Mouse (Mus musculus) megakaryocyte, embryonic 14.5 days (primary cell): Measurements from ENCODE around the gene Rapgef5. TPM values are rescaled to one million over a fixed set of nuclear protein-coding genes. Genes with fewer than 3 reads are reported as not detected.

Experiments used
- H3K27me3 ChIP-seq: replicated peaks from 2 replicates; pipeline ENCODE3; 2012; ENCODE audit warnings: inconsistent platforms
- H3K36me3 ChIP-seq: replicated peaks from 2 replicates; pipeline ENCODE3; 2012; ENCODE audit warnings: low read length, inconsistent platforms, mixed read lengths
- H3K4me1 ChIP-seq: 2 replicates; pipeline ENCODE4 v1.6.1; 2012; ENCODE audit warnings: inconsistent platforms
- H3K4me3 ChIP-seq: replicated peaks from 2 replicates; pipeline ENCODE3; 2012; ENCODE audit warnings: moderate library complexity, mild to moderate bottlenecking, inconsistent platforms
- H3K9me3 ChIP-seq: 2 replicates; pipeline ENCODE4 v1.6.1; 2012; ENCODE audit warnings: inconsistent platforms
- FLI1 ChIP-seq: IDR thresholded peaks from 2 replicates; pipeline ENCODE4 v1.6.1; 2012; ENCODE audit warnings: low read length, inconsistent platforms, mixed read lengths
- GATA1 ChIP-seq: IDR thresholded peaks from 3 replicates; pipeline ENCODE4 v1.6.1; 2012; ENCODE audit warnings: mixed read lengths, low read length, inconsistent platforms, borderline replicate concordance
- polyA plus RNA-seq: library from polyadenylated mRNA; stranded (reverse); fragments of >175 nt; gene quantifications from 2 replicates; pipeline ENCODE4 v1.2.3, GENCODE M21; 2012; ENCODE audit warnings: low replicate concordance; ENCODE audit not compliant: insufficient read depth

The Rapgef5 gene
- polyA plus RNA-seq, 1 experiment: not detected

- TF ChIP-seq FLI1: no peak
- TF ChIP-seq GATA1: no peak
- Histone ChIP-seq H3K27me3 (no peaks in the 10 kb centered on the region), H3K4me1 (peaks cover 11% of the 10 kb centered on the region), H3K36me3 (no peaks in the 10 kb centered on the region), H3K9me3 (no peaks in the 10 kb centered on the region), H3K4me3 (no peak overlapping the region)
Measured at GRCm38 (mm10) chr12:117727481-117728177, 211.3 kb downstream of the Rapgef5 start.

GRCm38 (mm10) chr12:117728178-117728611, 211.9 kb downstream of the Rapgef5 start:
- no peaks in the 10 kb centered on the region for H3K36me3 ChIP-seq
- no peaks in the 10 kb centered on the region for H3K27me3 ChIP-seq
- H3K4me1 ChIP-seq: peaks cover 11% of the 10 kb centered on the region
- TF ChIP-seq GATA1: no peak
- H3K9me3 ChIP-seq: no peaks in the 10 kb centered on the region
- no peak overlapping the region for H3K4me3 ChIP-seq

- no peak overlapping the region for H3K4me3 ChIP-seq
- H3K4me1 ChIP-seq: no peaks in the 10 kb centered on the region
- H3K27me3 ChIP-seq: no peaks in the 10 kb centered on the region
- H3K9me3 ChIP-seq: no peaks in the 10 kb centered on the region
- no peaks in the 10 kb centered on the region for H3K36me3 ChIP-seq
- TF ChIP-seq GATA1: no peak
- no peak for TF ChIP-seq FLI1
Measured at GRCm38 (mm10) chr12:117733611-117734010, 217.3 kb downstream of the Rapgef5 start.

- TF ChIP-seq FLI1: no peak
- TF ChIP-seq GATA1: no peak
- H3K27me3 ChIP-seq: no peaks in the 10 kb centered on the region
- H3K4me1 ChIP-seq: no peaks in the 10 kb centered on the region
- H3K36me3 ChIP-seq: no peaks in the 10 kb centered on the region
- H3K9me3 ChIP-seq: no peaks in the 10 kb centered on the region
- no peak overlapping the region for H3K4me3 ChIP-seq
Measured at GRCm38 (mm10) chr12:117736130-117736529, 219.9 kb downstream of the Rapgef5 start.

GRCm38 (mm10) chr12:117736928-117737327, 220.6 kb downstream of the Rapgef5 start:
- Histone ChIP-seq H3K4me1 (no peaks in the 10 kb centered on the region), H3K4me3 (no peak overlapping the region), H3K27me3 (no peaks in the 10 kb centered on the region), H3K9me3 (no peaks in the 10 kb centered on the region), H3K36me3 (no peaks in the 10 kb centered on the region)
- TF ChIP-seq FLI1 (no peak), GATA1 (no peak)

- H3K9me3 ChIP-seq: no peaks in the 10 kb centered on the region
- H3K27me3 ChIP-seq: no peaks in the 10 kb centered on the region
- TF ChIP-seq GATA1: no peak
- no peak for TF ChIP-seq FLI1
- H3K4me3 ChIP-seq: no peak overlapping the region
- no peaks in the 10 kb centered on the region for H3K4me1 ChIP-seq
- H3K36me3 ChIP-seq: no peaks in the 10 kb centered on the region
Measured at GRCm38 (mm10) chr12:117737332-117738031, 221.2 kb downstream of the Rapgef5 start.

- peaks cover 11% of the 10 kb centered on the region for H3K4me1 ChIP-seq
- H3K4me3 ChIP-seq: no peak overlapping the region
- H3K27me3 ChIP-seq: peaks cover 2% of the 10 kb centered on the region
- no peak for TF ChIP-seq GATA1
- TF ChIP-seq FLI1: no peak
- H3K9me3 ChIP-seq: no peaks in the 10 kb centered on the region
- H3K36me3 ChIP-seq: no peaks in the 10 kb centered on the region
Measured at GRCm38 (mm10) chr12:117742487-117742886, 226.2 kb downstream of the Rapgef5 start.

- H3K36me3 ChIP-seq: no peaks in the 10 kb centered on the region
- H3K9me3 ChIP-seq: no peaks in the 10 kb centered on the region
- peaks cover 2% of the 10 kb centered on the region for H3K27me3 ChIP-seq
- peaks cover 11% of the 10 kb centered on the region for H3K4me1 ChIP-seq
- H3K4me3 ChIP-seq: no peak overlapping the region
- no peak for TF ChIP-seq GATA1
Measured at GRCm38 (mm10) chr12:117744580-117745483, 228.6 kb downstream of the Rapgef5 start.

- no peak for TF ChIP-seq GATA1
- no peak for TF ChIP-seq FLI1
- Histone ChIP-seq H3K27me3 (peaks cover 2% of the 10 kb centered on the region), H3K4me3 (no peak overlapping the region), H3K9me3 (no peaks in the 10 kb centered on the region), H3K4me1 (peaks cover 11% of the 10 kb centered on the region), H3K36me3 (no peaks in the 10 kb centered on the region)
Measured at GRCm38 (mm10) chr12:117746611-117747010, 230.3 kb downstream of the Rapgef5 start.
